Mouse (Mus musculus) left cerebral cortex, postnatal 4 days (tissue): ENCODE results near the gene Hmmr. TPM values are rescaled to one million over a fixed set of nuclear protein-coding genes. Genes with fewer than 3 reads are reported as not detected.
"Not testable (repeated sequence)": the region's sequence is repeated elsewhere in the genome, so short reads cannot be mapped to it uniquely, and the experiment has no call there.

Experiments used
- DNase-seq: peaks from one replicate; pipeline ENCODE4 v3.0.0-alpha.2; 2022
- intact Hi-C: fragments of 180-260 bp; cut with DNase I; formaldehyde crosslinking; loops from one replicate; pipeline ENCODE4 v1.15.1; 2025
- total RNA-seq, 2 experiments: library from RNA; stranded (reverse); gene quantifications; 2 replicates each; pipeline ENCODE4 v1.2.3; 2021

Hmmr gene
- total RNA-seq, 2 experiments from 2014 or later: 3.2 to 3.6 TPM

DNA sequence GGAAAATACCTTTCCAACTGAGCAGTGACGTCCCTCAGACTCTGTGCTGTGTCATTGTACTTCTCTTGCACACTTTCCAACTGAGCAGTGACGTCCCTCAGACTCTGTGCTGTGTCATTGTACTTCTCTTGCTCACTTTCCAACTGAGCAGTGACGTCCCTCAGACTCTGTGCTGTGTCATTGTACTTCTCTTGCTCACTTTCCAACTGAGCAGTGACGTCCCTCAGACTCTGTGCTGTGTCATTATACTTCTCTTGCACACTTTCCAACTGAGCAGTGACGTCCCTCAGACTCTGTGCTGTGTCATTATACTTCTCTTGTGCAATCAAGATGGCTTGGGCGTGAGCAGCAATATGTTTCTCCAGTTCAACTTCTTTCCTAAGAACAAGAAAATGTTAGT lies 23.3 kb downstream of the Hmmr start:
- intact Hi-C loops, DNase-seq: not testable (repeated sequence)

DNA sequence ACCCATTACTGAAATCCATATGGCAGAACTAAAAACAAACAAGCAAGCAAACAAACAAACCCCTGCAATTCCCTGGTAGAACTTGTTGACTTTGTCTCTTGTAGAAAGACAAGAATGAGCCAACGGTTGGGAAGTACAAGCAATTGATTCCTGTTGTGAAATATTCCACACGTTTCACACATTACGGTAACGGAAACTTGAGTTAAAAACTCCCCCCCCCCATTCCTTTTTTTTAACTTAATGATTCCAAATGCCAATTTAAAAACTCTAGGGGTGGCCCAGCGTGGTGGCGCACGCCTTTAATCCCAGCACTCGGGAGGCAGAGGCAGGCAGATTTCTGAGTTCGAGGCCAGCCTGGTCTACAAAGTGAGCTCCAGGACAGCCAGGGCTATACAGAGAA lies 38.1 kb downstream of the Hmmr start, which contains the start of gene Mat2b:
Mat2b (minus strand) TSS at position 101 of the 400 bp plus-strand sequence.
- no peak for DNase-seq
- intact Hi-C loops: no loop called here

DNA sequence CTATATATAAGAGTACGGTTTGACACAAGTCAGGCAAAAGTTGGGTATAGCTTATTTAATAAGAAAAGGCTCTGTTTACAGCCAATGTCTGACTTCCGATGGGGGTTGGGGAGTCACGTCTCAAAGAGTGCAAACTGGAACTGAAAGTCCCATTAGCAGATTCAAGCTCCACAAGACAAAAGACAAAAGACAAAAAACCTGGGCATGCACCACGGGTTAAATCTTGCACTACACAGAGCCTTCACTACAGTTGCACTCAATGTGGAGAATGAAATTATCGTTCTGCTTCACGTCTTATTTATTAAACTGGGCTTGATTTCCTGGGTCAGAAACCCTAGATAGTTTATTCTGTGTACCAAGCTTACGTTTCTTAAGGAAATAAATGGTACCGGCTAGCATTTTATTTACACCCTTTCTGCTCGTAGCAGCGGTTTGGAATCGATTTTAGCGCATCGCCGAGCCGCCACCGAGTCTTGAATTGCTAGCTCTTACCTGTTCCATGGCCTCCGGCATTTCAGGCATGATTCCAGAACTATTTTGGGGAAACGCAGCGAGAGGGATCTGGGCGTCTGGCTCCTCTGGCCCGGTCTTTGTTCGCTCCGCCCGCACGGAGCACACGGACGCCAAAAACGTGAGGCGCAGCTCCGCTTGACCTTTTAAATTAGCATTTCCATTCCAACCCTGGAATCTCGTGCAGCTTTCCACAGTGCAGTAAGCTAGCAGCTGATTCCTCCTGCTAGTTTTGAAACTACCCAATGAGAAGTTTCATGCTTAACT lies 38.7 kb downstream of the Hmmr start:
- DNase-seq: peak; percentile 65
- intact Hi-C loops: no loop called here

- DNase-seq: peak; percentile 85
- intact Hi-C loops: no loop called here
These were observed 39.8 kb downstream of the Hmmr start for GRCm38 (mm10) chr11:40693366-40693951.

- intact Hi-C loops: no loop called here
- peak; percentile 94 for DNase-seq
These were observed 40.5 kb downstream of the Hmmr start for GRCm38 (mm10) chr11:40692511-40693365.

- no peak for DNase-seq
- intact Hi-C loops: no loop called here
These were observed 41.1 kb downstream of the Hmmr start for GRCm38 (mm10) chr11:40692101-40692509.

GRCm38 (mm10) chr11:40690444-40691127 lies 42.6 kb downstream of the Hmmr start:
- intact Hi-C loops: no loop called here

DNA sequence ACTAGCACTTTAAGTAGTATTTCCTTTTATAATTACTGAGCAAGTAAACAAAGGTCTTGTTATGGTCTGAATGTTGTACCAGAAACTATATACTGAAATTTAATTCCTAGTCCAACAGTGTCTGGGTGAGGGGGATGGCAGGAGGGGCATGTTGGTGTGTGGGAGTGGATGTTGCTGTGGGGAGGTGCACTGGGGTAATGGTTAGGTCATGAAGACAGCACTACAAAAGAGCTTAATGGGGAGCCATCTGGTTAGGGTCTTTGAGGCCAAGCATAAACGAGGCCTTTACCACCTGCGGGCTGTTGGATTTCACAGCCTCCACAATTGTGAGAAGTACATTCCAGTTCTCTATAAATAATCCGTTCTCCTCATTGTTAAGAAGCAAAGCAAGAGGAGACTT lies 49.9 kb downstream of the Hmmr start:
- intact Hi-C loops: no loop called here
- DNase-seq: no peak

More at GRCm38 (mm10) chr11:40690444-40691127, 42.6 kb downstream of the Hmmr start:
- no peak for DNase-seq

DNA sequence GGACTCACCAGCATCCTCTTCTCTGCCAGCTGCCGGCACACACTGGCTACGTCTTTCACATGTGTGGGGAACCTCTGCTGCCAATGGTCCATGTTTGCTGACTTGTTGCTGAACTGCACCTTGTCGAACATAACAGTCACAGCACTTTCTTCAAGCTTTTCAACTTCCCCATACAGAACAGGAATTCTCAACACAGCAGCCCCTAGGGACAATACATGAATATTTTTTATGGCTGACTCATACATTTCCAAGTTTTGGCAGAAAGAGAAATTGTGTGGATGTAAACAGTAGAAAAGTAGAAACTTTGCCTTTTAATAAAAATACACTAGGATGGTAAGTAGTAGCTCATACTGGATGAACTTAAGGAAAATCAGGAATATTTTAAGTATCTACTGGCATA lies 50.8 kb downstream of the Hmmr start:
- intact Hi-C loops: no loop called here
- no peak for DNase-seq

- intact Hi-C loops: no loop called here
These were observed 56.1 kb downstream of the Hmmr start for GRCm38 (mm10) chr11:40677169-40677568.

DNA sequence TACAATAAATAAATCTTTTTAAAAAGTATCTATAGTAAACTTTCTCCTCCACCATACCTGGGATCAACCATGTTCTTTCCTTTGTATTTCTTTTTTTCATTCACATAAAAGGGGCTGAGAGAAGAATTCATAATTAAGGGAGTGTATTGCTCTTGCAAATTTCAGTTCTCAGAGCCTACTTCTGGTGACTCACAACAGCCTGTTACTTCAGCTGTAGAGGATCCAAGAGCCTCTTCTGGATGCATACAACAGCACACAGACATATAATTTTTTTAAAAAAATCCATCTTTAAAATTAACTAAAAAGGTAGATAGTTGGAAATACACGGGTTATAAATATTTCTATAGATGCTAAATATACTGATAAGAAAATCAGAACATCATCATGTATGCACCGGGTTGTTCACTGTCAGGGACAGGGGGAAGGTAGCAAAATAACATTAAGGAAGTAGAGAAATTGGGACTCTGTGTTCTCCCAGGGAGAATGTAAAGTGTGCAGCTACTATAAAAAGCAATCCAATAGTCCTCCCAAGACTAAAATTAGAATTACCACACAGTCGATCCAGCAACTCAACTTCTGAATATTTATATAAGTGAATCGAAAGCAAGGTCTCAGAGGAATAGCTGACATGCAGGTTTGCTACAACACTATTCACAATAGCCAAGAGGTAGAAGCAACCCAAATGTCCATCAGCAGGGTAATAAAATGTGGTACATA lies 58.0 kb downstream of the Hmmr start:
- intact Hi-C loops: no loop called here
- DNase-seq: no peak

More at GRCm38 (mm10) chr11:40677169-40677568, 56.1 kb downstream of the Hmmr start:
- DNase-seq: no peak

Other genes starting within 250 kb of the Hmmr start
- 10 to 100 TPM; 56.9 to 61.3 TPM for gene Mat2b, start 38.2 kb downstream of the Hmmr start, total RNA-seq
- gene Nudcd2, start 245 bp upstream of the Hmmr start, total RNA-seq: 10 to 100 TPM; 23.1 to 24.1 TPM
- gene Ccng1, start 21.9 kb upstream of the Hmmr start, total RNA-seq: 10 to 100 TPM; 37.8 to 40.1 TPM